Mouse (Mus musculus) left cerebral cortex, postnatal 25 days (tissue): ENCODE data around the gene Ifnl2. TPM values are rescaled to one million over a fixed set of nuclear protein-coding genes. Genes with fewer than 3 reads are reported as not detected.
A peak's percentile ranks its signal among the peaks of the same experiment; 100 is the strongest.
"Not testable (repeated sequence)": the region's sequence is repeated elsewhere in the genome, so short reads cannot be mapped to it uniquely, and the experiment has no call there.

Experiments
- DNase-seq, 2 experiments: peaks; one replicate each; pipeline ENCODE4 v3.0.0; 2022; ENCODE audit warnings: low spot score in 2 of 2, mixed read lengths in 1 of 2
- intact Hi-C: fragments of 180-260 bp; cut with DNase I; formaldehyde crosslinking; loops from one replicate; pipeline ENCODE4 v1.15.1; 2025
- total RNA-seq, 2 experiments: library from RNA; stranded (reverse); gene quantifications; 2 replicates each; pipeline ENCODE4 v1.2.3; 2021

Ifnl2 gene
- total RNA-seq = not detected

GRCm38 (mm10) chr7:28510405-28510974 is at the start of gene Ifnl2:
Gene Ifnl2, minus strand, starts transcription at chr7:28510455.
- intact Hi-C loops = loop anchor here (5.0 kb wide), 1 partner anchor 107 kb away; no protein-coding TSS in a partner anchor
- DNase-seq = not testable (repeated sequence)

- no peak for DNase-seq
- intact Hi-C loops = no loop called here
These were observed 48.2 kb upstream of the Ifnl2 start for GRCm38 (mm10) chr7:28558486-28558885.

GRCm38 (mm10) chr7:28557708-28558107 is 47.5 kb upstream of the Ifnl2 start:
- no peak for DNase-seq
- intact Hi-C loops = no loop called here

GRCm38 (mm10) chr7:28557069-28557468 is 46.8 kb upstream of the Ifnl2 start:
- DNase-seq = no peak
- intact Hi-C loops = no loop called here

GRCm38 (mm10) chr7:28555939-28556535 is 45.8 kb upstream of the Ifnl2 start:
- DNase-seq = no peak
- intact Hi-C loops = no loop called here

GRCm38 (mm10) chr7:28553076-28553475 is 42.8 kb upstream of the Ifnl2 start:
- DNase-seq = no peak
- intact Hi-C loops = no loop called here

GRCm38 (mm10) chr7:28547628-28548027 is 37.4 kb upstream of the Ifnl2 start:
- DNase-seq = no peak
- intact Hi-C loops = no loop called here

GRCm38 (mm10) chr7:28547154-28547553 is 36.9 kb upstream of the Ifnl2 start, which contains the start of gene Nccrp1:
Gene Nccrp1, minus strand, starts transcription at chr7:28547254.
- intact Hi-C loops = no loop called here
- no peak for DNase-seq

- no peak for DNase-seq
- intact Hi-C loops = no loop called here
These were observed 36.4 kb upstream of the Ifnl2 start for GRCm38 (mm10) chr7:28546649-28547048.

GRCm38 (mm10) chr7:28545891-28546210 is 35.6 kb upstream of the Ifnl2 start:
- intact Hi-C loops = no loop called here
- no peak for DNase-seq

- no peak for DNase-seq
- intact Hi-C loops = no loop called here
These were observed 35.0 kb upstream of the Ifnl2 start for GRCm38 (mm10) chr7:28545048-28545890.

GRCm38 (mm10) chr7:28544051-28544601 is 33.9 kb upstream of the Ifnl2 start:
- intact Hi-C loops = no loop called here
- DNase-seq = no peak

GRCm38 (mm10) chr7:28540526-28540925 is 30.3 kb upstream of the Ifnl2 start, which contains the start of gene Sycn:
Gene Sycn, plus strand, starts transcription at chr7:28540885.
- DNase-seq = no peak
- intact Hi-C loops = no loop called here

GRCm38 (mm10) chr7:28538886-28539285 is 28.6 kb upstream of the Ifnl2 start:
- intact Hi-C loops, DNase-seq: not testable (repeated sequence)

GRCm38 (mm10) chr7:28532005-28532404 is 21.8 kb upstream of the Ifnl2 start:
- intact Hi-C loops = loop anchor here (5.0 kb wide), 1 partner anchor 40 kb away; no protein-coding TSS in a partner anchor
- no peak for DNase-seq

GRCm38 (mm10) chr7:28527922-28528719 is 17.9 kb upstream of the Ifnl2 start:
- DNase-seq = peak; percentile 60 to 64
- intact Hi-C loops = loop anchor here (1.0 to 2.0 kb wide), 2 partner anchors 19 to 82 kb away; no protein-coding TSS in a partner anchor

- intact Hi-C loops = loop anchor here (1.0 kb wide), 1 partner anchor 13 kb away; no protein-coding TSS in a partner anchor
- DNase-seq = not testable (repeated sequence)
These were observed 12.3 kb upstream of the Ifnl2 start, which contains the start of gene Ifnl3 for GRCm38 (mm10) chr7:28522536-28522935. Gene Ifnl3, plus strand, starts transcription at chr7:28522836.

- DNase-seq = no peak
- intact Hi-C loops = loop anchor here (5.0 kb wide), 1 partner anchor 106 kb away; no protein-coding TSS in a partner anchor
These were observed 1.2 kb upstream of the Ifnl2 start for GRCm38 (mm10) chr7:28511441-28511840.

- not testable (repeated sequence) for DNase-seq
- intact Hi-C loops = loop anchor here (1.0 to 2.0 kb wide), 2 partner anchors 13 to 18 kb away; partner anchors contain the start of gene Ifnl3
These were observed 1.1 kb downstream of the Ifnl2 start for GRCm38 (mm10) chr7:28509121-28509520.
